Mouse (Mus musculus) heart, embryonic 10.5 days (tissue): Measurements from ENCODE around the gene Trmt1. TPM values are rescaled to one million over a fixed set of nuclear protein-coding genes. Genes with fewer than 3 reads are reported as not detected.

Experiments
- DNase-seq: peaks from one replicate; pipeline ENCODE4 v3.0.0-alpha.2; 2017; ENCODE audit warnings: low spot score
- H3K27ac ChIP-seq: fragments of 300-500 bp; sonication (generic); 2 replicates; pipeline ENCODE4 v1.5.1; 2016; ENCODE audit warnings: mild to moderate bottlenecking
- H3K27me3 ChIP-seq: fragments of 300-500 bp; sonication (generic); 2 replicates; pipeline ENCODE4 v1.6.1; 2016; ENCODE audit warnings: mild to moderate bottlenecking; ENCODE audit not compliant: poor library complexity, insufficient read depth, severe bottlenecking
- H3K36me3 ChIP-seq: fragments of 300-500 bp; sonication (generic); 2 replicates; pipeline ENCODE4 v1.6.1; 2016; ENCODE audit warnings: mild to moderate bottlenecking, moderate library complexity
- H3K4me1 ChIP-seq: fragments of 300-500 bp; sonication (generic); 2 replicates; pipeline ENCODE4 v1.6.1; 2016; ENCODE audit warnings: mild to moderate bottlenecking
- H3K4me3 ChIP-seq: fragments of 300-500 bp; sonication (generic); 2 replicates; pipeline ENCODE4 v1.5.1; 2016; ENCODE audit warnings: mild to moderate bottlenecking, moderate library complexity
- H3K9me3 ChIP-seq: fragments of 300-500 bp; sonication (generic); 2 replicates; pipeline ENCODE4 v1.6.1; 2016; ENCODE audit warnings: mild to moderate bottlenecking, moderate library complexity
- WGBS: fragments of 180-500 bp; shearing (Covaris S2); methylation state at CpG from one replicate; pipeline ENCODE4 v1.1.7; 2016; 5-methylcytosine and 5-hydroxymethylcytosine counted together
- polyA plus RNA-seq: library from polyadenylated mRNA; unstranded; fragments of >200 nt; fragmentation: Nextera tagmentation; extraction: Ambion mirVana; gene quantifications from 2 replicates; pipeline ENCODE4 v1.2.1, GENCODE M21; 2016

Gene Trmt1
- 59.8 and 64.6 TPM in 2 replicates for polyA plus RNA-seq

- H3K4me1 ChIP-seq = peaks cover 73% of the 10 kb centered on the region
- H3K27ac ChIP-seq = peak within 1 kb of the TSS; percentile 100
- WGBS = 13% methylated on average over 20 of the region's 20 CpGs
- no peaks in the 10 kb centered on the region for H3K27me3 ChIP-seq
- H3K36me3 ChIP-seq = peaks cover 33% of the 10 kb centered on the region
- peak within 1 kb of the TSS; percentile 99 for H3K4me3 ChIP-seq
- peak; percentile 77 for DNase-seq
- no peaks in the 10 kb centered on the region for H3K9me3 ChIP-seq
Measured at GRCm38 (mm10) chr8:84686191-84687002, at the start of gene Trmt1. Gene Trmt1, plus strand, starts transcription at chr8:84686307.

DNA sequence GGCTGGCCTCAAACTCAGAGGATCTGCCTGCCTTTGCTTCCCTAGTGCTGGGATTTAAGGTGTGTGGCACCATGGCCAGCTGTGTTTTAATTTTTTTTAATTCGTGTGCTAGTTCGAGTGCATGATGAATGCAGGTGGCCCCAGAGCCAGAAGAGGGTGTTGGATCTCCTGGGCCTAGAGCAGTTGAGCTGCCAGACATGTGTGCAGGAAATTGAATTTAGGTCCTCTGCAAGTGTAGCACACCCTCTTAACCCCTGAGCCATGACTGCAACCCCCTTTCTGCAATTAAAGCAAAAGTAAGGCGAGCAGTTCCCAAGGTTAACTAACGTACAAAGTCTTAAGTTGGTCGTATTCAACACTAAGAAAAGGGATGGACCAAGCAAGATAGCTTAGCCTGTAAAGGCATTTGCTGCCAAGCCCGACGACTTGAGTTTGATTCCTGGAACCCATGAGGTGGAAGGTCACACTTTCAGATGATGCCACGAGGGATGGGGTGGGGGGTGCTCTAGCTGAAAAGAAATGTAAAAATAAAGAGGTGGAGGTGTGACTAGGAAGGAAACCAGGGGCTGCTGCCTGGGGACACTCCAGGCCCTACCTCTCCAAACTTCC lies 48.1 kb upstream of the Trmt1 start:
- H3K9me3 ChIP-seq = no peaks in the 10 kb centered on the region
- 0 out of 2 replicates have a peak, but pooled peaks cover 4% of the 10 kb centered on the region for H3K27me3 ChIP-seq
- 39% methylated on average over 8 of the region's 8 CpGs for WGBS
- H3K4me1 ChIP-seq = peaks cover 55% of the 10 kb centered on the region
- peak overlapping the region; percentile 70 for H3K4me3 ChIP-seq
- no peaks in the 10 kb centered on the region for H3K36me3 ChIP-seq
- peak overlapping the region; percentile 93 for H3K27ac ChIP-seq
- no peak for DNase-seq

- Histone ChIP-seq H3K27me3 (no peaks in the 10 kb centered on the region), H3K4me1 (peaks cover 49% of the 10 kb centered on the region), H3K9me3 (no peaks in the 10 kb centered on the region), H3K27ac (peak overlapping the region; percentile 93), H3K36me3 (no peaks in the 10 kb centered on the region), H3K4me3 (peak overlapping the region; percentile 70)
- DNase-seq = no peak
- WGBS = under 1% methylated on average over 44 of the region's 52 CpGs
Measured at GRCm38 (mm10) chr8:84638555-84639161, 47.4 kb upstream of the Trmt1 start.

DNA sequence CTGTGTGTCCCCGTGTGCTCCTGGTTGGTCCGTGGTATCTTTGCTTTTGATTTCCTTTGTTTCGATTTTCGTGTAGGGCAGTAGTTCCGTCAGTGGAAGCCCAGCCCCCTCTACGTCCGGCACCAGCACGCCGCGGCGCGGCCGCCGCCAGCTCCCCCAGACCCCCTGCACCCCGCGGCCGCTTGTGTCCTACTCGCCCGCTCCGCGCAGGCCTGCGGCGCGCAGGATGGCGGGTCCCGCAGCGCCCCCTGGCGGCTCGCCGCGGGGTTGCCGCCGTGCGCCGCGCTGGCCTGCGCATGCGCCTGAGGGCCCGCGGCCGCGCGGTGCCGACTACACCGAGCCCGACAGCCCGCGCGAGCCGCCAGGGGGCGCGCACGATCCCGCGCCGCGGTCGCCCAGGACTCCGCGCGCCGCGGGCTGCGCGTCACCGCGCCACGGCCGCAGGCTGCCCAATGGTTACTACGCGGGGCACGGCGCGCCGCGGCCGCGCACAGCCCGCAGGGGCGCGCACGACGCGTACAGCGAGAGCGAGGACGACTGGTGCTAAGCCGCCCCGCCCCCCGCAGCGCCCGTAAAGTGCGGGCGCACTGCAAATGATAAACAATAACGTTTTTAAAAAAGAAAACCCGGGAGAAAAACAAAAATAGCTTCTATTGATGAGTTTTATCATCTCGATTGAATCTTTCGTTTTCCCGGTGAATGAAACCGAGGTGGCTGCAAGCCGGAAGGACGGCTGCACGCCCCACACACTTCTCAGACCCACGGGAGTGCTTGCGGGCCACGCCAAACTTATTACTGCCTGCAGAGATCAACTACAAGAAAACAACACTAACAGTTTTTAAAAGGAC lies 46.7 kb upstream of the Trmt1 start:
- Histone ChIP-seq H3K27ac (peak overlapping the region; percentile 93), H3K9me3 (no peaks in the 10 kb centered on the region), H3K4me3 (peak overlapping the region; percentile 70), H3K27me3 (no peaks in the 10 kb centered on the region), H3K4me1 (peaks cover 43% of the 10 kb centered on the region), H3K36me3 (no peaks in the 10 kb centered on the region)
- WGBS = 1% methylated on average over 106 of the region's 106 CpGs
- DNase-seq = peak; percentile 91

DNA sequence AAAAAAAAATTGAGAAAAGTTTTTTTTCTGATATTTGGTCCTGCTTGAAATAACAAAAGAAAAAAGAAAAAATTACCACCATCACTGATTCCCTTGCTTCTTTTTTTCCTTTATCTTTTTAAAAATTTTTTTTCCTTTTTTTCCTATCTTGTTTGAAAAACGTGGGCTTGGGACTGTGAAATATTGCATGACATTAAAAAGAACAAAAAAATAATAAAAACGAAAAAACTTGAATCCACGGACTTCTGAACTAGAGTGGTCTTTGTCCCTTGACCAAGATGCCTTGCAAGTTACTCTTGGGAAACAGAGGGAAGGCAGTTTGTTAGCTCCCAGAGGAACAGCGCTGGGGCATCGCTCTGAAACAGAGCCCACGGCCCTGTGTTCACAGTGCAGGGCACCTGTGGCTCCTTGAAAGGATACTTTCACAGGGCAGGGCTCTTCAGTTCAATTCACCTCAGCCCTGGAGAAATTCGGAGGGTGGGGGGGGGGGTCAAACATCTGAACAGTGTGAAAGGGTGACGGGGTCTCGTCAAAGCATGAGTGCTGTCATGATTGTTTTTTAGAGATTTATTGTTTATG lies 46.0 kb upstream of the Trmt1 start:
- 32% methylated on average over 9 of the region's 9 CpGs for WGBS
- H3K4me3 ChIP-seq = peak overlapping the region; percentile 70
- no peaks in the 10 kb centered on the region for H3K27me3 ChIP-seq
- no peak for DNase-seq
- peaks cover 39% of the 10 kb centered on the region for H3K4me1 ChIP-seq
- H3K27ac ChIP-seq = peak overlapping the region; percentile 93
- H3K9me3 ChIP-seq = no peaks in the 10 kb centered on the region
- H3K36me3 ChIP-seq = no peaks in the 10 kb centered on the region

- Histone ChIP-seq H3K27me3 (no peaks in the 10 kb centered on the region), H3K9me3 (no peaks in the 10 kb centered on the region), H3K4me1 (peaks cover 39% of the 10 kb centered on the region), H3K27ac (no peak overlapping the region), H3K4me3 (0 out of 2 replicates have a peak overlapping the region, but pooled peaks have one; percentile 70), H3K36me3 (no peaks in the 10 kb centered on the region)
- DNase-seq = no peak
- 70% methylated on average over 7 of the region's 7 CpGs for WGBS
Measured at GRCm38 (mm10) chr8:84640617-84641294, 45.4 kb upstream of the Trmt1 start.

DNA sequence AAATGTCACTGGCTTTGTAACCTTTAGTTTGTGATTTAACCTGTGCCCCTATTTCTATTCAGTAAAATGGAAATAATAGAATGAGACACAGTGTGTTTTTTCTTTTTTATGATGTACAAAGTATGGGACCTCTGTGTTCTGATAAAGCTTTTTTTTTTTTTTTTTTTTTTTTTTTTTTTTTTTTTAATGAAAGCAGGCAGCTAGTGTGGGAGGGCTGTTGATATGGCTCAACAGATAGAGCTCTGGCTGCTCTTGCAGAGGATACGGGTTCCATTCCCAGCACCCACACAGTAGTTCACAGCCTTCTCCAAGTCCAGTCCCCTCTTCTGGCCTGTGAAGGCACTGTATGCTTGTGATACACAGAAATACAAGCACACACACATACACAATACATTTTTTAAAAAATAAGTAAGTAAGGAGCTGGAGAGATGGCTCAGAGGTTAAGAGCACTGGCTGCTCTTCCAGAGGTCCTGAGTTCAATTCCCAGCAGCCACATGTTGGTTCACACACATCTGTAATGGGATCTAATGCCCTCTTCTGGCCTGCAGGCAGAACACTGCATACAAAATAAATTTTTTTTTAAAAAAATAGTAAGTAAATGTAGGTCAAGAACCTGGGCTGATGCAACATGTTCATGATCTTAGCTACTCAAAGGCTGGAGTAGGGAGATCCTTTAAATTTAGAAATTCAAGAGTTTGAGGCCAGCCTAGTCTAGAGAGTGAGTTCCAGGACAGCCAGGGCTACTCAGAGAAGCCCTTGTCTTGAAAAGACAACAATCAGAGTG lies 44.3 kb upstream of the Trmt1 start:
- H3K4me3 ChIP-seq = no peak overlapping the region
- WGBS = 45% methylated on average over 1 of the region's 1 CpGs
- no peak for DNase-seq
- peaks cover 34% of the 10 kb centered on the region for H3K4me1 ChIP-seq
- no peaks in the 10 kb centered on the region for H3K9me3 ChIP-seq
- H3K27me3 ChIP-seq = no peaks in the 10 kb centered on the region
- no peaks in the 10 kb centered on the region for H3K36me3 ChIP-seq
- 0 out of 2 replicates have a peak overlapping the region, but pooled peaks have one; percentile 37 for H3K27ac ChIP-seq

DNA sequence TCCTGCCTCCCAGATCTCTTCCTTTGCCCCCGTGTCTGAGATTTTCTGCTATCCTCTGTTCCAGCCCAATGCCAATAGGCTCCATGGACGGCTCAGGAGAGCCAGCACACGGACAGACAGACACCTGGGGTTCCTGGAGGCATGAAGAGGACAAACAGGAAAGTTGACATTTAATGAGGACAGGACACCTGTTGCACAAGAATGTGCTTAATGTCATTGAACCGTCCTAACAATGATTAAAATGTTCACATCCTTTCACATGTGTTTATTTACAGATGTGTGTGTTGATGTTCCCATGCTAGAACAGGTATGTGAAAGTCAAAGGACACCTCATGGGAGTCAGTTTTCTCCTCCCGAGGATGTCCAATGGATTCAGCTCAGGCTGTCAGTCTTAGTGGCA lies 43.1 kb upstream of the Trmt1 start:
- 70% methylated on average over 5 of the region's 5 CpGs for WGBS

DNA sequence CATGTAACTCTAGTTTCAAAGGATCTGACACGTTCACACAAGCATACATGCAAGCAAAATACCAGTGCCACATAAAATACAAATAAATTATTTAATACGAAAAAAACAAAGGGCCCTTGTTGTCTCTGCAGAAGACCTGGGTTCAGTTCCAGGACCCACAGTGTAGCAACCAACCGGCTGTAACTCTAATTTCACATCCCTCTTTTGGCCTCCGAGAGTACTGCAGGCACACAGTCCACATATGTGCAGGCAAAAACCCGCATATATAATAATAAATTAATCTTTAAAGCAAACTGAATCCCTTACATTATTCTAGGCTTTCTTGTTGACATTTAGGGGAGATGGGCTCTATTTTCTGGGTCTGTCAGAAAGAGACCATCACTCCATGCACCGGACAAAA lies 39.3 kb upstream of the Trmt1 start:
- Histone ChIP-seq H3K4me3 (peak overlapping the region; percentile 49), H3K4me1 (peaks cover 36% of the 10 kb centered on the region), H3K27ac (peak overlapping the region; percentile 83), H3K36me3 (no peaks in the 10 kb centered on the region), H3K9me3 (no peaks in the 10 kb centered on the region), H3K27me3 (no peaks in the 10 kb centered on the region)
- no peak for DNase-seq
- 50% methylated on average over 6 of the region's 6 CpGs for WGBS

More for the DNA sequence above, 43.1 kb upstream of the Trmt1 start:
- H3K27ac ChIP-seq = 0 out of 2 replicates have a peak overlapping the region, but pooled peaks have one; percentile 37
- no peaks in the 10 kb centered on the region for H3K9me3 ChIP-seq
- no peaks in the 10 kb centered on the region for H3K27me3 ChIP-seq
- no peaks in the 10 kb centered on the region for H3K36me3 ChIP-seq
- no peak for DNase-seq
- H3K4me1 ChIP-seq = peaks cover 39% of the 10 kb centered on the region
- no peak overlapping the region for H3K4me3 ChIP-seq

DNA sequence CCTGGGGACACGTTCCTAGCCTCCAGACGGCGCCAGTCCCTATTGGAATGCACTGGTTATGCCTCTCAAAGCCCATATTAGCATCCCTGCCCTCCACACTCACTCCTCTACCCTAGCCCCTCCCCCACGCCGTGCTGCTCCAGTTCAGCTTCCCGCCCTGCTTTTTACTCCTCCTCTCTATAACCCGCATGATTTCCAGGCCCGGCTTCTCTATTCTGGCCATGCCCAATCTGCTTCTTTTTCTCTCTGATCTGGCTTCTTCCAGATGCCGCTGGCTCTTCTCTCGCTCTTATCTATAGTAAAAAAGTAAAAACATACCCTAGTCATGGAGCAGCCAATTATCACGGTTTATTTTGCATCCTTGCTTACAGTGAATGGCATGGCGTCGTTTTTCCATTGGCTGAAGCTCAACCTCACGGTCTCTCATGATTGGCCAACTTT lies 38.6 kb upstream of the Trmt1 start:
- Histone ChIP-seq H3K36me3 (no peaks in the 10 kb centered on the region), H3K27me3 (no peaks in the 10 kb centered on the region), H3K9me3 (no peaks in the 10 kb centered on the region), H3K4me3 (peak overlapping the region; percentile 49), H3K27ac (peak overlapping the region; percentile 83), H3K4me1 (peaks cover 33% of the 10 kb centered on the region)
- peak; percentile 93 for DNase-seq
- WGBS = 1% methylated on average over 14 of the region's 14 CpGs

DNA sequence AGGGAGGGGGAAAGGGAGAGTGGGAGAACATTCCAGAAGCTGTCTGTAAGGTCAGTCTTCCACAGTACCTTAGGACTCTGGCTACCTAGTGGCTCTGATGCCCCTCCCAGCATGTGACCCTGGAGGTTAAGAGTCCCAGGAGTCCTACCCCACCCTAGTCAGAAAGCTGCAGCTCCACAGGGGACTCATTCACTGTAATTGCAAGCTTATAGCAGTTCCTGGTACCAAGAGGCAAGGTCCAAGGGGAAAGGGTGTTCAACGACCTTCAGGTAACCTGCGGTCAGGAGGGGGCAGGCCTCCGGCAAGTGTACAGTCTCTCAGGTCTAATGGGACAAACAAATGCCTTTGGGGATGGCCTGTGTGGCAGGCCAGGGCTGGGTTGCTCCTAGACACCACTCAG lies 35.9 kb upstream of the Trmt1 start:
- peaks cover 44% of the 10 kb centered on the region for H3K4me1 ChIP-seq
- H3K4me3 ChIP-seq = no peak overlapping the region; the same call in 1 of the 2 replicates
- H3K9me3 ChIP-seq = no peaks in the 10 kb centered on the region
- peak overlapping the region; percentile 79 for H3K27ac ChIP-seq
- no peaks in the 10 kb centered on the region for H3K36me3 ChIP-seq
- WGBS = 52% methylated on average over 3 of the region's 3 CpGs
- DNase-seq = no peak
- H3K27me3 ChIP-seq = no peaks in the 10 kb centered on the region
